Mouse (Mus musculus) heart, embryonic 12.5 days (tissue): ENCODE results near the gene Gatc. TPM values are rescaled to one million over a fixed set of nuclear protein-coding genes. Genes with fewer than 3 reads are reported as not detected.
"Not testable (repeated sequence)": the region's sequence is repeated elsewhere in the genome, so short reads cannot be mapped to it uniquely, and the experiment has no call there.

Experiments used
- ATAC-seq: fragments of 200-750 bp; cut with Nextera tagmentation; 2 replicates; pipeline ENCODE4 v1.8.0; 2017; ENCODE audit warnings: moderate TSS enrichment, moderate library complexity; ENCODE audit not compliant: insufficient number of reproducible peaks, low FRiP score
- H3K27ac ChIP-seq: fragments of 300-500 bp; sonication (generic); 2 replicates; pipeline ENCODE4 v1.5.1; 2016; ENCODE audit warnings: mild to moderate bottlenecking, moderate library complexity; ENCODE audit not compliant: poor library complexity, severe bottlenecking
- H3K27me3 ChIP-seq: fragments of 300-500 bp; sonication (generic); replicated peaks from 2 replicates; pipeline ENCODE4 v1.6.1; 2016; ENCODE audit warnings: mild to moderate bottlenecking, moderate library complexity
- H3K36me3 ChIP-seq: fragments of 300-500 bp; sonication (generic); 2 replicates; pipeline ENCODE4 v1.6.1; 2016; ENCODE audit warnings: mild to moderate bottlenecking, moderate library complexity
- H3K4me1 ChIP-seq: fragments of 300-500 bp; sonication (generic); replicated peaks from 2 replicates; pipeline ENCODE4 v1.6.1; 2016; ENCODE audit warnings: mild to moderate bottlenecking
- H3K4me2 ChIP-seq: fragments of 300-500 bp; sonication (generic); 2 replicates; pipeline ENCODE4 v1.6.1; 2016; ENCODE audit warnings: mild to moderate bottlenecking, moderate library complexity
- H3K4me3 ChIP-seq: fragments of 300-500 bp; sonication (generic); 2 replicates; pipeline ENCODE4 v1.5.1; 2016; ENCODE audit warnings: mild to moderate bottlenecking
- H3K9ac ChIP-seq: fragments of 300-500 bp; sonication (generic); 2 replicates; pipeline ENCODE4 v1.6.1; 2016; ENCODE audit warnings: mild to moderate bottlenecking, moderate library complexity
- H3K9me3 ChIP-seq: fragments of 300-500 bp; sonication (generic); replicated peaks from 2 replicates; pipeline ENCODE4 v1.6.1; 2016; ENCODE audit warnings: mild to moderate bottlenecking, moderate library complexity
- WGBS: fragments of 180-500 bp; shearing (Covaris S2); methylation state at CpG from one replicate; pipeline ENCODE4 v1.1.7; 2016; 5-methylcytosine and 5-hydroxymethylcytosine counted together
- polyA plus RNA-seq: library from polyadenylated mRNA; unstranded; fragments of >200 nt; fragmentation: Nextera tagmentation; extraction: Ambion mirVana; gene quantifications from 2 replicates; pipeline ENCODE4 v1.2.1, GENCODE M21; 2016

The Gatc gene
- polyA plus RNA-seq, 1 experiment from 2014 or later = 26.1 TPM

GRCm38 (mm10) chr5:115302190-115302589 is 38.8 kb downstream of the Gatc start:
- H3K9me3 ChIP-seq, H3K4me3 ChIP-seq, H3K9ac ChIP-seq, H3K27me3 ChIP-seq, H3K27ac ChIP-seq, ATAC-seq: not testable (repeated sequence)
- peaks cover 21% of the 10 kb centered on the region for H3K36me3 ChIP-seq
- peak overlapping the region; percentile 85; the same call in 1 of the 2 replicates for H3K4me2 ChIP-seq
- peaks cover 24% of the 10 kb centered on the region for H3K4me1 ChIP-seq
- WGBS = 73% methylated on average over 6 of the region's 7 CpGs

DNA sequence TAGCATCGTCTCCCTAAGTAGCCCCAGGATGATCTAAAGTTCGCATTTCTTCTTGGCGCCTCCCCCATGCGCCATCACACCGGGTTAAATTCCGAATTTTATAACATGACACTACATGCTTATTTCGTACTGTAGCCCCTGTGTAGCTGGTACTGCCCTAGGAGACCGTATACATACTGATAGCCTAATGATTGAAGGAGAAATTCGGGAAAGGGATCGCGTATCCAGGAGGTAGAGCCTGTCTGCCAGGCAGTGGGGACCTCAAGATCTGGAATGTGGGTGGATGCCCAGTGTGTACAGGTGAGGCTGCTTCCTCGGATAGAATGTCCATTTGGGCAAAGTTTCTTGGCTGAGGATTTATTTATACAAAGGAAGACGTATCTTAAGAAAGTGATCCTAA is 39.4 kb downstream of the Gatc start:
- Histone ChIP-seq H3K27ac (peak overlapping the region; percentile 66; the same call in 1 of the 2 replicates), H3K4me2 (peak overlapping the region; percentile 85), H3K36me3 (peaks cover 27% of the 10 kb centered on the region), H3K4me1 (peaks cover 27% of the 10 kb centered on the region), H3K27me3 (no peaks in the 10 kb centered on the region), H3K9me3 (no peaks in the 10 kb centered on the region), H3K9ac (peak overlapping the region; percentile 74), H3K4me3 (peak overlapping the region; percentile 88)
- no peak for ATAC-seq
- 32% methylated on average over 13 of the region's 13 CpGs for whole genome bisulfite sequencing

GRCm38 (mm10) chr5:115300792-115301614 is 40.0 kb downstream of the Gatc start, which contains the start of gene Dynll1:
TSS of gene Dynll1 (minus strand) at chr5:115300999.
- Histone ChIP-seq H3K4me2 (peak within 1 kb of the TSS; percentile 85), H3K36me3 (peaks cover 33% of the 10 kb centered on the region), H3K4me3 (peak within 1 kb of the TSS; percentile 88), H3K27me3 (no peaks in the 10 kb centered on the region), H3K4me1 (peaks cover 27% of the 10 kb centered on the region), H3K9me3 (no peaks in the 10 kb centered on the region), H3K27ac (peak within 1 kb of the TSS; percentile 91), H3K9ac (peak within 1 kb of the TSS; percentile 92)
- peak; percentile 98 for ATAC-seq
- under 1% methylated on average over 59 of the region's 66 CpGs for WGBS

DNA sequence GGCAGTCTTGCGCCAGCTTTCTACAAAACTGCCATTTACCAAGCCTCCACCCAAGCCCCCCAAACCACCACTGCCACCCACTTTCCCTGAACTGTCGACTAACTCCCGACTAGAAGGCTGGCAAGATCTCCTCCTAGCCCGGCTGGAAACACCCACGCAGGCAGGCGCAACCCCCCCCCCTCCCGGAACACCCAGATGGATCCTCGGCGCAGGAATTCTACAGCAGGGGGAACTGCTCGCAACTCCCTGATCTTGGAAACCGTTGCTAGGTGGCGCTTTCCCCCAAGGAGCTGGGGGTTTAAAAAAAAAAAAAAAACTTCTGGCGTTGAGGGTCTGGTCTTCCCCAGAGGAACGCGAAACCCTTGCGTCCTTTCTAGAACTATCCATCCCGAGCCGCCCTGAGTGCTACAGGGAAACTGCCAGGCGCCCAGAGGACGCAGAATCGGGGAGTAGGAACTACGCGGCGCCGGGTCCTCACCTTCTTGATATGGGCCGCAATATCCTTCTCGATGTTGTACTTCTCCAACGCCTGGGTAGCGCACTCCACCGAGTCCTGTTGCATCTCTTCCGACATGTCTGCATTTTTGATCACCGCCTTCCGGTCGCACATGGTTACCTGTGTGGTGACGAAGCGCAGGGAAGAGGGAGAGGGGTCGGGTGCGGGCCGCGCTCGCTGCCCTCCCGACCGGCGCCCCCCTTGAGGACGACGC is 40.8 kb downstream of the Gatc start:
- no peak; the same call in 1 of the 2 replicates for ATAC-seq
- Histone ChIP-seq H3K27me3 (no peaks in the 10 kb centered on the region), H3K4me1 (peaks cover 29% of the 10 kb centered on the region), H3K4me2 (peak overlapping the region; percentile 85), H3K27ac (peak overlapping the region; percentile 91), H3K36me3 (peaks cover 40% of the 10 kb centered on the region), H3K9ac (peak overlapping the region; percentile 92), H3K9me3 (no peaks in the 10 kb centered on the region), H3K4me3 (peak overlapping the region; percentile 88)
- under 1% methylated on average over 46 of the region's 46 CpGs for WGBS

DNA sequence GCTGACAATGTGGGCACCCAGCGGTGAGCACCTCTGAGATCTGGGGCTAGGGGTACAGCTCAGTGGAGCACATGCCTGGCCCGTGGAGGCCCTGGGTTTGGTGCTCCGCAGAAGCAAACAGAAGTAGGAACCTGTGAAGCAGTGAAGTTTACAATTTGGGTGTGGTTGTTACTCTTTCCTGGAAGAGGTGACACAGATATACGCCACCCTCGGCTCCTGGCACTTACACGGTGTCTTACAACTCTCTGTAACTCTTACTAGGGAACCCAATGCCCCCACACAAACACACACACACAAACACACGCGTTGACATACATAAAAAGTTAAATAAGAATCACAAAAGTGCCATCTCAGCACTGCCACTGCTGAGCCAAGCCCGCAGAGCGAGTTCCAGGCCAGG is 44.6 kb downstream of the Gatc start:
- Histone ChIP-seq H3K9ac (no peak overlapping the region), H3K4me2 (no peak overlapping the region), H3K36me3 (peaks cover 70% of the 10 kb centered on the region), H3K9me3 (no peaks in the 10 kb centered on the region), H3K27me3 (no peaks in the 10 kb centered on the region), H3K27ac (no peak overlapping the region), H3K4me3 (no peak overlapping the region), H3K4me1 (peaks cover 24% of the 10 kb centered on the region)
- no peak for ATAC-seq
- WGBS = 78% methylated on average over 10 of the region's 10 CpGs

GRCm38 (mm10) chr5:115294173-115294572 is 46.8 kb downstream of the Gatc start:
- no peak for ATAC-seq
- H3K4me3 ChIP-seq = no peak overlapping the region
- no peak overlapping the region for H3K9ac ChIP-seq
- peaks cover 20% of the 10 kb centered on the region for H3K4me1 ChIP-seq
- H3K27me3 ChIP-seq = no peaks in the 10 kb centered on the region
- H3K36me3 ChIP-seq = peaks cover 86% of the 10 kb centered on the region
- no peak overlapping the region for H3K27ac ChIP-seq
- no peak overlapping the region for H3K4me2 ChIP-seq
- 90% methylated on average over 8 of the region's 8 CpGs for WGBS
- no peaks in the 10 kb centered on the region for H3K9me3 ChIP-seq

- H3K9me3 ChIP-seq = no peaks in the 10 kb centered on the region
- H3K27me3 ChIP-seq = no peaks in the 10 kb centered on the region
- peaks cover 57% of the 10 kb centered on the region for H3K36me3 ChIP-seq
- 84% methylated on average over 3 of the region's 3 CpGs for WGBS
- no peak overlapping the region for H3K4me2 ChIP-seq
- H3K27ac ChIP-seq = no peak overlapping the region
- no peak overlapping the region for H3K4me3 ChIP-seq
- ATAC-seq = no peak
- H3K4me1 ChIP-seq = peaks cover 19% of the 10 kb centered on the region
- H3K9ac ChIP-seq = 0 out of 2 replicates have a peak overlapping the region, but pooled peaks have one; percentile 1
Observed at GRCm38 (mm10) chr5:115284735-115285134, 56.2 kb downstream of the Gatc start.

Other genes with a start within 250 kb of the Gatc start
- gene Gm10401, start 242.9 kb downstream of the Gatc start, polyA plus RNA-seq = 14.1 and 15.7 TPM in 2 replicates
- 114 and 123 TPM in 2 replicates for gene Acads, start 221.8 kb downstream of the Gatc start, polyA plus RNA-seq
- 22.8 and 23.2 TPM in 2 replicates for gene Unc119b, start 206.2 kb downstream of the Gatc start, polyA plus RNA-seq
- 103 and 105 TPM in 2 replicates for gene Mlec, start 183.0 kb downstream of the Gatc start, polyA plus RNA-seq
- gene Cabp1, start 146.8 kb downstream of the Gatc start, polyA plus RNA-seq = 0.34 and 0.54 TPM in 2 replicates
- 63.2 and 68.6 TPM in 2 replicates for gene Pop5, start 105.3 kb downstream of the Gatc start, polyA plus RNA-seq
- 152 and 175 TPM in 2 replicates for gene Rnf10, start 68.3 kb downstream of the Gatc start, polyA plus RNA-seq
- 76.0 and 79.9 TPM in 2 replicates for gene Coq5, start 61.5 kb downstream of the Gatc start, polyA plus RNA-seq
- 1,319 and 1,320 TPM in 2 replicates for gene Dynll1, start 40.2 kb downstream of the Gatc start, polyA plus RNA-seq
- gene Srsf9, start 14.0 kb downstream of the Gatc start, polyA plus RNA-seq = 147 and 160 TPM in 2 replicates
- 38.1 and 38.8 TPM in 2 replicates for gene Triap1, start within 50 bp of the Gatc start, polyA plus RNA-seq
- gene Cox6a1, start 7.8 kb upstream of the Gatc start, polyA plus RNA-seq = 1,284 and 1,325 TPM in 2 replicates
- 6.7 and 6.8 TPM in 2 replicates for gene Msi1, start 88.4 kb upstream of the Gatc start, polyA plus RNA-seq
- 0.72 and 1.3 TPM in 2 replicates for gene Pla2g1b, start 125.1 kb upstream of the Gatc start, polyA plus RNA-seq
- 14.7 and 18.0 TPM in 2 replicates for gene Sirt4, start 143.5 kb upstream of the Gatc start, polyA plus RNA-seq
- 41.1 and 41.7 TPM in 2 replicates for gene Pxn, start 165.5 kb upstream of the Gatc start, polyA plus RNA-seq
- gene Rplp0, start 218.3 kb upstream of the Gatc start, polyA plus RNA-seq = 949 and 971 TPM in 2 replicates
- gene Gcn1l1, start 224.1 kb upstream of the Gatc start, polyA plus RNA-seq = 43.1 and 47.0 TPM in 2 replicates